Mouse (Mus musculus): ENCODE results near the gene Sipa1l1.
A peak's percentile ranks its signal among the peaks of the same experiment; 100 is the strongest.

Sipa1l1 gene

GRCm38 (mm10) chr12:82168820-82169533, at the start of gene Sipa1l1:
Gene Sipa1l1 (plus strand): TSS chr12:82169320.
- peak; percentile 99 for DNase-seq (ENCODE audit: low read depth)

DNA sequence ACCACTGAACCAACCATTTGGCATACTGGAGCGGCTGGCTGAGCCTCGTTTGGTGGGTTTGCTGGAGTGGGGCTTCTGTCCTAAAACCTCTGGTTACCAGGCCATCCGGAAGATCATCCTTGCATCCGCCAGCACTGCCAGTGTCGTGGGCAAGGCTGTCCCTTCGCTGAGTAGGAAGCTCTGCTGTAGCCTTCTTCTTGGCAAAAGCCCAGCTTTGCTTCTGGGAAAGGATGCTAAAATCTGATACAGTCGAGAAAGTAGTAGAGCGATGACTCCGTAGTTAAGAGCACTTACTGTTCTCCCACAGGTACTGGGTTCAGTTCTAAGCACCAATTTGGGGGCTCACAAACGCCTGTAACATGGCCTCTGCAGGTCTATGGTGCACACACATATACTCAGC, 47.2 kb upstream of the Sipa1l1 start:
- DNase-seq (ENCODE audit: low read depth): no peak

GRCm38 (mm10) chr12:82122450-82123249, 46.5 kb upstream of the Sipa1l1 start:
- peak; percentile 13 for DNase-seq (ENCODE audit: low read depth)

GRCm38 (mm10) chr12:82126796-82127195, 42.3 kb upstream of the Sipa1l1 start:
- no peak for DNase-seq (ENCODE audit: low read depth)

GRCm38 (mm10) chr12:82139234-82140166, 29.6 kb upstream of the Sipa1l1 start:
- DNase-seq (ENCODE audit: low read depth): no peak

DNA sequence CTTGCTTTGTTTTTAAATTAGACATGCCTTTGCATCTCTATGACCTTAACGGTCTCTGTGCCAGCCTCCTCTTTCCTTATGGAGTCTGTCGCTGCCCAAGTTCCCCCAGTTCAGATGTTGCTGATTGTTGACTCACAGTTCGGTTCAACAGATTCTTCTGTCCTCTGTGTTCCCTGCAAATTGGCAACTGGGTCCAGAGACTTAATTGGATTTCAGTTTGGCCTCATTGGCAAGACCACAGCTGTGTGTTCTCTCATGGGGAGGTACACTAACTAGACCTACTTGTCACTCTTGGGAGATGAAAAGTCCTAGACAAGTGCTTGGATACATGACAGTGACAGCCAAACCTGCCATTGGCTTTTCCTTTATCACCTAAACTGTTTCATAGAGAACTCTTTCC, 25.7 kb upstream of the Sipa1l1 start:
- no peak for DNase-seq (ENCODE audit: low read depth)

DNA sequence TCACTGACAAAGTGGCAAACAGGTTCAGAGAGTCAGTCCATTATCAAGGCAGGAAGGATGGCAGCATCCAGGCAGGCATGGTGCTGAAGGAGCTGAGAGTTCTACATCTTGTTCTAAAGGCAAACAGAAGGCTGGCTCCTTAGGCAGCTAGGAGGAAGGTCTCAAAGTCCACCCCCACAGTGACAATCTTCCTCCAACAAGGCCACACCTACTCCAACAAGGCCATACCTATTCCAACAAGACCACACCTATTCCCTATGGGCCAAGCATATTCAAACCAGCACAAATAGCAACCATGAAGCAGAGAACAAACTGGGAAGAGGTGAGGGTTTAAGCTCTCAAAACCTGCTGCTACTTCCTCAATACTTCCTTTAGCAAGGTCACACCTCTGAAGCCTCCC, 23.9 kb upstream of the Sipa1l1 start:
- DNase-seq (ENCODE audit: low read depth): no peak

DNA sequence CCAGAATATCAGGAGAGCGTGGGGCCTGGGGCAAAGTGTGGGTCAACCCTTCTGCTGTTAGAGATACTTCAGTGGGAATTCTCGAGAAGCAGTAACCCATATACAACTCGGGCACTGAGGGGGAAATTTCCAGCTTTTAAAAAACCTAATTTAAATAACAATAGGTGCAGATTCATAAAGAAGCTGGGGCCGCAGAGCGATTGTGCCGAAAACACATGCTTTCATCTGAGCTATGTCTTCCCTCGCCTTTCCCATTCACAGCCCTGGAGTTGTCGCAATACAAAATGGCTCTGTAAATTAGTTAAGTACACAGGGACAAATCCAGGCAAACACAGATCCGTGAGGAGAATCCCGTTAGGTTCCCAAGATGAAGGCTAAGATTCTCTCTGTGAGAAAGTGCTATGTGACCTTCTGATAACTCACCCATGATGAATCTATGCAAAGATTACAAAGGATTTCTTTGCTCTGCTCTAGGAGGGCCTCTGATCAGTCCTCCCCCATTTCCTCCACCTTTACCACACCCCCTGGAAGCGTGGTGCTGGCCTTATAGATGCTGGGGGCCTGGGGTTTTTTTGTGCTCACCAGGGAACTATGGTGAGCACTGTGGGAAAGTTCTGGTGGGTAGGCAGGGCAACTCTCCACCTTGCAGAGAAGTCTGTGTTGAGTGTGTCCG, 22.0 kb upstream of the Sipa1l1 start:
- no peak for DNase-seq (ENCODE audit: low read depth)

- no peak for DNase-seq (ENCODE audit: low read depth)
These were observed 20.7 kb upstream of the Sipa1l1 start for GRCm38 (mm10) chr12:82148328-82148930.

DNA sequence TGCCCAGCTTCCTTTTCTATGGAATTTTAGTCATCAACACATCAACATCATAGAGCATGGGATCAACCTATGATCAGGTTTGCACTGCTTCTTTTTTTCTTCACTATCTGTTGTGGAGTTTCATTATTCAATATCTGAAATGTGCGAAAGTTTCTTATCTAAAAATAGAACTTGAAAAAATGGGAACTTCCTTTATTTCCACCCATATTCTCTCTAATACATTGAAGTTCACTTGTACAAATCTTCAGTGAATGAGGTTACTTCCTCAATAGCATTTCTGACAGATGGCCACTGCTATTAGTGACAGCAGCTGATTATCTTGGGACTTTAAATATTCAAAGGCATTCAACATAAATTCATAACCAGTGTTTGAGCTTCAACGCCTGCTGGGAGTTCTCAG, 18.1 kb upstream of the Sipa1l1 start:
- DNase-seq (ENCODE audit: low read depth): no peak

GRCm38 (mm10) chr12:82154527-82154926, 14.6 kb upstream of the Sipa1l1 start:
- no peak for DNase-seq (ENCODE audit: low read depth)

GRCm38 (mm10) chr12:82158516-82158915, 10.6 kb upstream of the Sipa1l1 start:
- no peak for DNase-seq (ENCODE audit: low read depth)

DNA sequence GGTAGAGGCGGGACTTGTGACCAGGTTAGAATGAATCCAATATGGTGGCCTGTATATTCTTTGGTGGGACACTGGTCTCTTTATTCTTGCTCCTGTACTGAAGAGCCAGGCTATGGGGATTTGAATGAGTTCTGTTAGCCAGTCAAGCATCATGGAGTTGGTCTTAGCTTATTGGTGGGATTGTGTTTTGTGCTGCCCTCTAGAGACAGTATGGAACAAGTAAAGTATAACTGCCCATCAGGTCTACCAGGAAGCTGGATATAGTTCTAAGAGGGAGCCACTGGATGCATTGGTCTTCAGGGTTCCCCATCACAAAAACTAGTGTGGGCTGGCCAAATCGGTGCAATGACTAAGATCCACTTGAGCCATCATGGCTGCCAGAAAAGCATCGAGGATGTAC, 9.7 kb upstream of the Sipa1l1 start:
- no peak for DNase-seq (ENCODE audit: low read depth)

- peak; percentile 58 for DNase-seq (ENCODE audit: low read depth)
These were observed 3.5 kb upstream of the Sipa1l1 start for GRCm38 (mm10) chr12:82165651-82166050.

DNA sequence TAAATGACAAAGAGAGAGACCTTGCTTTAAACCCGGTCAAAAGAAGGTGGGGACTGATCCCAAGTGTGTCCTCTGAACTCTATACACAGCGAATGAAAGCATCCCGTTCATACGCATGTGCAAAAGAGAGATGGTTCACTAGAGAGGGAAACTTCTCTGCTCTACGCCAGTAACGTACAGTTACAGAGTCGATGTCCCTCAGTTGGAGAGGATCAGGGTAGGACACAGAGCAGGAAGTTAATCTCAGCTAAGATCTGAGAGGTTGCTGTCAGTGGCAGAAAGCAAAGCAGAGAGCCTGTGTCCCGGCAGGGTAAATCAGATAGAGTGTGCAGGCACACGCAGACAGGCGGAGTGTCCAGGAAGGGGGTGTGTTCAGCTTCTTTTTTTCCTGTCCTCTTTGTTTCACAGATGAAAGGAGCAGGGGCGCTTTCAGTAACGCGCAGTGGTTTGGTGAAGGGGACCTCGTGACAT, 3.0 kb upstream of the Sipa1l1 start:
- DNase-seq (ENCODE audit: low read depth): peak; percentile 77

DNA sequence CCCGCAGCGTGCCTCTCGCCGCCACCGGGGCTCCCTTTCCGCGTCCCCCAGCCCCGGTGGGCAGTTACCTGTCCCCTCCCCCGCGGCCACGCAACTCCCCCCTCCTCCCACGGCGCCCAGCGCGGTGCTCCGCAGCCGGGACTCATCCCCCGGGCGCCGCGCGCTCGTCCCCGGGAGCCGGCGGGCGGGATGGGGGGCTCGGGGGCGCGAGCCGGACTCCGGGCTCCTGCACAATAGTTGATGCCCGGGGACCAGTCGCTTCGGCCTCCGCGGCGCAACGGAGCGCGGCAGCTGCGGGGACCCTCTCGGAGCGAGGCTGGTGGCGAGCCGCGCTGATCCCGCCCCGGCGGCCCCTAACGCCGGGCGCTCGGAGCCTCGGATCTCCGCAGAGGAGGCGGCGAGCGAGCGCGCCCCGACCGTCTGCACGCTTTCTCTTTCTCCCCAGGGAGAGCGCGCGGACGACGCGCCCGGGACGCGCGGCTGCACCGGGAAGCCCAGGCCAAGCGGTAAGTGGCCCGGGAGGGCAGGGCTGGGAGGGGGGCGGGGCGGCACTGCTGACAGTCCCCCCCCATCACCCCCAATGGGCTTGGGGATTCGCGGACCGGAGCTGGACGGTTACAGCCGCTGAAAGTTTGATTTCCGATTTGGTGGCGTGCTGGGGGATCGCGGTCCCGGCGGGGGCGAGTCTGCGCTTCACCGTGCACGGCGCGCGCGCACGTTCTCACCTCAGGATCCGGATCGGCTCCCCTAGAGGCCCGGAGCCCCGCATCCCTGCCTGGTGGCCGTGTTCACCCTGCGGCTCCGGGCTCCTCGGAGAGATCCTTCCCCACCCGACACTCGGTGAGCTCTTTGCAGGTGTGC, 681 bp downstream of the Sipa1l1 start:
- DNase-seq (ENCODE audit: low read depth): peak; percentile 86

GRCm38 (mm10) chr12:82170461-82171279, 1.6 kb downstream of the Sipa1l1 start:
- DNase-seq (ENCODE audit: low read depth): peak; percentile 68

GRCm38 (mm10) chr12:82171591-82171990, 2.5 kb downstream of the Sipa1l1 start:
- peak; percentile 68 for DNase-seq (ENCODE audit: low read depth)

GRCm38 (mm10) chr12:82173623-82174022, 4.5 kb downstream of the Sipa1l1 start:
- peak; percentile 39 for DNase-seq (ENCODE audit: low read depth)
